Mouse (Mus musculus) stomach, embryonic 16.5 days (tissue): ENCODE measurements around the gene Itpr2. TPM values are rescaled to one million over a fixed set of nuclear protein-coding genes. Genes with fewer than 3 reads are reported as not detected.

ENCODE experiments used
- ATAC-seq: fragments of 200-750 bp; cut with Nextera tagmentation; 2 replicates; pipeline ENCODE4 v1.8.0; 2017; ENCODE audit warnings: moderate number of reproducible peaks, moderate TSS enrichment; ENCODE audit not compliant: insufficient read depth, low FRiP score
- H3K27ac ChIP-seq: fragments of 300-500 bp; sonication (generic); 2 replicates; pipeline ENCODE4 v1.5.1; 2014; ENCODE audit warnings: low read length
- H3K27me3 ChIP-seq: fragments of 300-500 bp; sonication (generic); 2 replicates; pipeline ENCODE4 v1.6.1; 2014; ENCODE audit warnings: low read length, control low read depth, mixed read lengths; ENCODE audit not compliant: control insufficient read depth, insufficient read depth
- H3K36me3 ChIP-seq: fragments of 300-500 bp; sonication (generic); 2 replicates; pipeline ENCODE4 v1.6.1; 2014; ENCODE audit warnings: low read length; ENCODE audit not compliant: control insufficient read depth, insufficient read depth
- H3K4me1 ChIP-seq: fragments of 300-500 bp; sonication (generic); 2 replicates; pipeline ENCODE4 v1.6.1; 2014; ENCODE audit warnings: low read length, control low read depth, mixed read lengths; ENCODE audit not compliant: control insufficient read depth, insufficient read depth
- H3K4me2 ChIP-seq: fragments of 300-500 bp; sonication (generic); 2 replicates; pipeline ENCODE4 v1.6.1; 2014; ENCODE audit warnings: low read depth, low read length, mixed read lengths
- H3K4me3 ChIP-seq: fragments of 300-500 bp; sonication (generic); replicated peaks from 2 replicates; pipeline ENCODE4 v1.5.1; 2014; ENCODE audit warnings: mild to moderate bottlenecking, low read length
- H3K9ac ChIP-seq: fragments of 300-500 bp; sonication (generic); 2 replicates; pipeline ENCODE4 v1.6.1; 2014; ENCODE audit warnings: low read length
- H3K9me3 ChIP-seq: fragments of 300-500 bp; sonication (generic); replicated peaks from 2 replicates; pipeline ENCODE4 v1.6.1; 2016; ENCODE audit warnings: low read length, control low read depth; ENCODE audit not compliant: control insufficient read depth
- WGBS: fragments of 180-500 bp; shearing (Covaris S2); extraction: QIAGEN DNeasy Blood & Tissue Kit; methylation state at CpG from one replicate; pipeline ENCODE4 v1.1.7; 2014; 5-methylcytosine and 5-hydroxymethylcytosine counted together
- polyA plus RNA-seq: library from polyadenylated mRNA; unstranded; fragments of >200 nt; fragmentation: Nextera tagmentation; extraction: Ambion mirVana; gene quantifications from 2 replicates; pipeline ENCODE4 v1.2.1, GENCODE M21; 2015

Itpr2 gene
- polyA plus RNA-seq, 1 experiment from 2014 or later = 14.8 TPM

- Histone ChIP-seq H3K27ac (no peak overlapping the region), H3K36me3 (no peaks in the 10 kb centered on the region), H3K27me3 (no peaks in the 10 kb centered on the region), H3K4me1 (peaks cover 3% of the 10 kb centered on the region; the same call in 1 of the 2 replicates), H3K4me3 (no peak overlapping the region), H3K9me3 (no peaks in the 10 kb centered on the region), H3K4me2 (no peak overlapping the region), H3K9ac (peak overlapping the region; percentile 24; the same call in 1 of the 2 replicates)
- WGBS = 47% methylated on average over 6 of the region's 6 CpGs
- no peak for ATAC-seq
Observed at GRCm38 (mm10) chr6:146387039-146387713, 114.8 kb downstream of the Itpr2 start.

- no peak overlapping the region for H3K9ac ChIP-seq
- ATAC-seq = no peak
- H3K4me1 ChIP-seq = no peaks in the 10 kb centered on the region
- 88% methylated on average over 8 of the region's 8 CpGs for WGBS
- H3K4me2 ChIP-seq = no peak overlapping the region
- no peaks in the 10 kb centered on the region for H3K9me3 ChIP-seq
- H3K4me3 ChIP-seq = no peak overlapping the region
- no peaks in the 10 kb centered on the region for H3K36me3 ChIP-seq
- no peak overlapping the region for H3K27ac ChIP-seq
- no peaks in the 10 kb centered on the region for H3K27me3 ChIP-seq
Observed at GRCm38 (mm10) chr6:146379263-146379662, 122.8 kb downstream of the Itpr2 start.

- Histone ChIP-seq H3K4me3 (no peak overlapping the region), H3K4me2 (no peak overlapping the region), H3K27ac (no peak overlapping the region), H3K36me3 (0 out of 2 replicates have a peak, but pooled peaks cover 3% of the 10 kb centered on the region), H3K9me3 (no peaks in the 10 kb centered on the region), H3K4me1 (no peaks in the 10 kb centered on the region), H3K9ac (no peak overlapping the region), H3K27me3 (no peaks in the 10 kb centered on the region)
- 45% methylated on average over 2 of the region's 2 CpGs for WGBS
- ATAC-seq = no peak
Observed at GRCm38 (mm10) chr6:146371511-146371910, 130.5 kb downstream of the Itpr2 start.

- no peaks in the 10 kb centered on the region for H3K9me3 ChIP-seq
- ATAC-seq = no peak
- no peak overlapping the region for H3K9ac ChIP-seq
- H3K4me1 ChIP-seq = no peaks in the 10 kb centered on the region
- no peaks in the 10 kb centered on the region for H3K36me3 ChIP-seq
- H3K27ac ChIP-seq = no peak overlapping the region
- 82% methylated on average over 4 of the region's 4 CpGs for WGBS
- H3K4me3 ChIP-seq = no peak overlapping the region
- H3K27me3 ChIP-seq = no peaks in the 10 kb centered on the region
- H3K4me2 ChIP-seq = no peak overlapping the region
Observed at GRCm38 (mm10) chr6:146366180-146366579, 135.8 kb downstream of the Itpr2 start.

- ATAC-seq = no peak; the same call in 1 of the 2 replicates
- Histone ChIP-seq H3K27me3 (no peaks in the 10 kb centered on the region), H3K36me3 (no peaks in the 10 kb centered on the region), H3K9ac (no peak overlapping the region), H3K27ac (no peak overlapping the region), H3K9me3 (no peaks in the 10 kb centered on the region), H3K4me1 (no peaks in the 10 kb centered on the region), H3K4me3 (no peak overlapping the region), H3K4me2 (no peak overlapping the region)
- WGBS = 64% methylated on average over 4 of the region's 4 CpGs
Observed at GRCm38 (mm10) chr6:146357911-146358310, 144.1 kb downstream of the Itpr2 start.

- H3K9me3 ChIP-seq = no peaks in the 10 kb centered on the region
- no peaks in the 10 kb centered on the region for H3K27me3 ChIP-seq
- no peak overlapping the region for H3K4me2 ChIP-seq
- 66% methylated on average over 9 of the region's 9 CpGs for WGBS
- H3K36me3 ChIP-seq = no peaks in the 10 kb centered on the region
- H3K9ac ChIP-seq = no peak overlapping the region
- ATAC-seq = no peak
- no peak overlapping the region for H3K4me3 ChIP-seq
- H3K27ac ChIP-seq = no peak overlapping the region
- no peaks in the 10 kb centered on the region for H3K4me1 ChIP-seq
Observed at GRCm38 (mm10) chr6:146352258-146352805, 149.7 kb downstream of the Itpr2 start.

- WGBS = 85% methylated on average over 7 of the region's 7 CpGs
- ATAC-seq = no peak
- no peak overlapping the region for H3K27ac ChIP-seq
- H3K4me2 ChIP-seq = no peak overlapping the region
- no peaks in the 10 kb centered on the region for H3K36me3 ChIP-seq
- H3K9me3 ChIP-seq = no peaks in the 10 kb centered on the region
- no peaks in the 10 kb centered on the region for H3K27me3 ChIP-seq
- H3K4me3 ChIP-seq = no peak overlapping the region
- H3K9ac ChIP-seq = no peak overlapping the region
- H3K4me1 ChIP-seq = no peaks in the 10 kb centered on the region
Observed at GRCm38 (mm10) chr6:146351816-146352215, 150.2 kb downstream of the Itpr2 start.

GRCm38 (mm10) chr6:146347568-146347967 lies 154.5 kb downstream of the Itpr2 start:
- no peak for ATAC-seq
- 54% methylated on average over 4 of the region's 4 CpGs for WGBS
- no peak overlapping the region for H3K27ac ChIP-seq

GRCm38 (mm10) chr6:146346545-146347195 lies 155.4 kb downstream of the Itpr2 start:
- Histone ChIP-seq H3K4me2 (no peak overlapping the region), H3K4me3 (no peak overlapping the region), H3K27me3 (no peaks in the 10 kb centered on the region), H3K9me3 (no peaks in the 10 kb centered on the region), H3K4me1 (peaks cover 4% of the 10 kb centered on the region; the same call in 1 of the 2 replicates), H3K27ac (no peak overlapping the region), H3K9ac (no peak overlapping the region), H3K36me3 (no peaks in the 10 kb centered on the region)
- ATAC-seq = no peak
- WGBS = 83% methylated on average over 8 of the region's 8 CpGs

More at GRCm38 (mm10) chr6:146347568-146347967, 154.5 kb downstream of the Itpr2 start:
- no peak overlapping the region for H3K4me2 ChIP-seq
- H3K9ac ChIP-seq = no peak overlapping the region
- no peaks in the 10 kb centered on the region for H3K9me3 ChIP-seq
- H3K4me3 ChIP-seq = no peak overlapping the region
- H3K4me1 ChIP-seq = peaks cover 4% of the 10 kb centered on the region; the same call in 1 of the 2 replicates
- no peaks in the 10 kb centered on the region for H3K36me3 ChIP-seq
- H3K27me3 ChIP-seq = no peaks in the 10 kb centered on the region
